Mouse (Mus musculus): Measurements from ENCODE around the gene Polr1a. TPM values are rescaled to one million over a fixed set of nuclear protein-coding genes. Genes with fewer than 3 reads are reported as not detected.

Gene Polr1a
- polyA plus RNA-seq, 1 experiment from 2014 or later: 35.1 TPM

- Histone ChIP-seq H3K27ac (no peak overlapping the region), H3K27me3 (no peaks in the 10 kb centered on the region), H3K4me2 (no peak overlapping the region), H3K9me3 (no peaks in the 10 kb centered on the region), H3K9ac (no peak overlapping the region), H3K4me1 (peaks cover 24% of the 10 kb centered on the region), H3K36me3 (no peaks in the 10 kb centered on the region), H3K4me3 (no peak overlapping the region)
- ATAC-seq (ENCODE audit: borderline replicate concordance, extremely low read depth, low FRiP score, low TSS enrichment): no peak
- 69% methylated on average over 7 of the region's 7 CpGs for WGBS
These were observed 78.8 kb downstream of the Polr1a start for GRCm38 (mm10) chr6:71987546-71988248.

DNA sequence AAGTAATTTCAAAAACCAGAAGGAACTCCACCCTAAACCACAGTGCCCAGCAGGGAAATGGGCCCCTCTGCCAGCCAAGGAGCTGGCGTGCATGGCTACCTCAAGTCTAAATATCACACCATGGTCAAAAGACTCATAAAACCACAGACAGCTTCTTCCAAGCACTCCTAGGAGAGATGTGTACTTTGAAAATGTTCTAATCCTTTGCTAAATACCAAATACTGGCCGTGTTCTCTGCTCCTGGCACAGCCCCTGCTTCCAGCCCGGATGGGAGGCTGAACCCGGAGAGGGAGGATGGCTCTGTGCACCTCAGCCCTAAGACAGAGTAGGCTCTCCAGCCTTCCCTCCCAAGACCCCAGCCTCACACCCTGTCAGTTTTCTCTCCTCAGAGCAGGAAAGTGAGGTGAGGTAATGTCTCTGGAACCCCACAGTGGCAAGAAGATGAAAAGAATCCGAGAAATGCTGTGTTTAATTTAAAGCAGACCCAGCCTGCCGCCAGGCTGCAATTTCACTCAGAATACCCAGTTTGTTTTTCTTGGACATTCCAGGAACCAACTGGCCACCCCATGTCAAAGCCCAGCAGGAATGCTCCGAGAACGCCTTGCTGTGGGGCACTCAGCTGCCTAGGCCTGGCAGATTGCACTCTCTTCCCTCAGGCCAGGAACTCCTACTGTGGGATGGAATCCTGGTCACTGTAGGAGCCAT lies 80.9 kb downstream of the Polr1a start:
- peaks cover 24% of the 10 kb centered on the region for H3K4me1 ChIP-seq
- ATAC-seq (ENCODE audit: borderline replicate concordance, extremely low read depth, low FRiP score, low TSS enrichment): peak; percentile 55; the same call in 1 of the 2 replicates
- no peaks in the 10 kb centered on the region for H3K27me3 ChIP-seq
- H3K27ac ChIP-seq: peak overlapping the region; percentile 65
- H3K4me3 ChIP-seq: no peak overlapping the region
- WGBS: 16% methylated on average over 8 of the region's 8 CpGs
- no peaks in the 10 kb centered on the region for H3K9me3 ChIP-seq
- no peak overlapping the region for H3K9ac ChIP-seq
- no peak overlapping the region for H3K4me2 ChIP-seq
- H3K36me3 ChIP-seq: no peaks in the 10 kb centered on the region

- H3K27ac ChIP-seq: peak overlapping the region; percentile 65
- no peak overlapping the region for H3K4me2 ChIP-seq
- 63% methylated on average over 8 of the region's 8 CpGs for WGBS
- H3K4me1 ChIP-seq: peaks cover 24% of the 10 kb centered on the region
- no peaks in the 10 kb centered on the region for H3K9me3 ChIP-seq
- ATAC-seq (ENCODE audit: borderline replicate concordance, extremely low read depth, low FRiP score, low TSS enrichment): no peak
- no peaks in the 10 kb centered on the region for H3K27me3 ChIP-seq
- no peak overlapping the region for H3K4me3 ChIP-seq
- H3K9ac ChIP-seq: no peak overlapping the region
- H3K36me3 ChIP-seq: no peaks in the 10 kb centered on the region
These were observed 81.6 kb downstream of the Polr1a start for GRCm38 (mm10) chr6:71990371-71990837.

GRCm38 (mm10) chr6:71991190-71991932 lies 82.5 kb downstream of the Polr1a start:
- WGBS: 59% methylated on average over 8 of the region's 8 CpGs
- H3K4me3 ChIP-seq: no peak overlapping the region
- H3K27me3 ChIP-seq: no peaks in the 10 kb centered on the region
- H3K4me1 ChIP-seq: peaks cover 24% of the 10 kb centered on the region
- no peak; the same call in 1 of the 2 replicates for ATAC-seq (ENCODE audit: borderline replicate concordance, extremely low read depth, low FRiP score, low TSS enrichment)
- H3K4me2 ChIP-seq: no peak overlapping the region
- H3K9ac ChIP-seq: no peak overlapping the region
- H3K36me3 ChIP-seq: no peaks in the 10 kb centered on the region
- peak overlapping the region; percentile 11; the same call in 1 of the 2 replicates for H3K27ac ChIP-seq
- no peaks in the 10 kb centered on the region for H3K9me3 ChIP-seq

DNA sequence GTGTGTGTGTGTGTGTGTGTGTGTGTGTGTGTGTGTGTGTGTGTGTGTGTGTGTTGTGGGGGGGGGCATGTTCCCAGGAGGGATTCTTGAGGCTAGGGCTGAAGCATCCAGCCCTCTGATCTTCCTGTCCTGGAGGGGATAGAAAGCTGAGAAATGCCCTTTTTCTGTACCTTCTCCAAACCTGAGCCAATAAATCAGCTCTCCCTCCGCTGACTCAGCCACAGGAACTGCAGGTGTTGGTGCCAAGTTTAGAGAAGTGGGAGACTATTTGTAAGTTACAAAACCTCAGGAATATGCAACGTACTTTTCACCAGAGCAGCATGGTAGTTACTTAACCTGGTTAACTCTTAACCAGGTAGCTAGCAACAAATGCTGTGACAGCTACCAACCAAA lies 83.1 kb downstream of the Polr1a start:
- ATAC-seq (ENCODE audit: borderline replicate concordance, extremely low read depth, low FRiP score, low TSS enrichment): no peak
- 44% methylated on average over 2 of the region's 2 CpGs for WGBS

DNA sequence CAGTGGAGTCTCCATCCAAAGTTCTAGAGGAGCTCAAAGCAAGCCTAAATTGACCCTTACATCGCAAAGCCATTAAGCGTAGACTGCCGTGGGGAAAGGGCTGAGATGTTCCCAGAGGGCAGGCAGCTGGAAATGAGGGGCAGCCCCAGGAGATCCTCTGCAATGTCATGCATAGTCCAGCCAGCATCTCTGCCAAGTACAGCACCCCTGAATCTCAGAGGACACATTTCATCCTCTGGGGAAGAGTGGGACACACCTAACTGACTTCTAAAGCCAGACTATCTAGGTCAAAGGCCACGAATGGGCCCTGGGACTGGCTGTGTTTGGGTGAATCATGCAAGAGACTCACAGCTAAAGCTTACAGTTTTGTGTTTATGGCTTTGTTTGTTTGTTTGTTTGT lies 85.2 kb downstream of the Polr1a start:
- no peak for ATAC-seq (ENCODE audit: borderline replicate concordance, extremely low read depth, low FRiP score, low TSS enrichment)
- Histone ChIP-seq H3K4me2 (no peak overlapping the region), H3K27ac (no peak overlapping the region), H3K9me3 (no peaks in the 10 kb centered on the region), H3K9ac (no peak overlapping the region), H3K4me1 (peaks cover 24% of the 10 kb centered on the region), H3K4me3 (no peak overlapping the region), H3K27me3 (no peaks in the 10 kb centered on the region), H3K36me3 (no peaks in the 10 kb centered on the region)
- 84% methylated on average over 4 of the region's 4 CpGs for WGBS

More for the DNA sequence above, 83.1 kb downstream of the Polr1a start:
- no peaks in the 10 kb centered on the region for H3K36me3 ChIP-seq
- H3K9me3 ChIP-seq: no peaks in the 10 kb centered on the region
- 0 out of 2 replicates have a peak overlapping the region, but pooled peaks have one; percentile 11 for H3K27ac ChIP-seq
- H3K4me3 ChIP-seq: no peak overlapping the region
- H3K4me1 ChIP-seq: peaks cover 24% of the 10 kb centered on the region
- no peak overlapping the region for H3K4me2 ChIP-seq
- no peaks in the 10 kb centered on the region for H3K27me3 ChIP-seq
- H3K9ac ChIP-seq: no peak overlapping the region

GRCm38 (mm10) chr6:71995081-71995480 lies 86.2 kb downstream of the Polr1a start:
- WGBS: 76% methylated on average over 3 of the region's 3 CpGs
- no peaks in the 10 kb centered on the region for H3K36me3 ChIP-seq
- peaks cover 16% of the 10 kb centered on the region for H3K4me1 ChIP-seq
- H3K27me3 ChIP-seq: no peaks in the 10 kb centered on the region
- ATAC-seq (ENCODE audit: borderline replicate concordance, extremely low read depth, low FRiP score, low TSS enrichment): no peak
- no peak overlapping the region for H3K9ac ChIP-seq
- no peak overlapping the region for H3K4me2 ChIP-seq
- no peak overlapping the region for H3K27ac ChIP-seq
- H3K4me3 ChIP-seq: no peak overlapping the region
- no peaks in the 10 kb centered on the region for H3K9me3 ChIP-seq

DNA sequence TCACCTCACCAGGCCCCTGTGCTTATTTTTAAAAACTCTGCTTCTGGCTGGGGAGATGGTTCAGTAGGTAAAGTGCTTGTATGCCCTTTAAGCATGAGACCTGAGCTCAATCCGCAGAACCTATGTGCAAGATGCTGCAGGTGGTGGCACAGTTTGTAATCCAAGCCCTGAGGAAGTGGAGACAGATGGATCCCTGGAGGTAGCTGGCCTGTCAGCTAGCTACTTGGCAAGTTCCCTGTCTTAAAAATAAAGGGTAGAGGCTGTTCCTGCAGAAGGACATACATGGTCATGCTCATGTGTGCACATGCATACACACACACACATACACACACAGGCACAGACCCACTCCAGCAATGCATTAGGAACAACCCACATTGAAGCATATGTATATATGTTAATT lies 88.4 kb downstream of the Polr1a start:
- Histone ChIP-seq H3K9me3 (no peaks in the 10 kb centered on the region), H3K4me3 (no peak overlapping the region), H3K27me3 (no peaks in the 10 kb centered on the region), H3K9ac (no peak overlapping the region), H3K36me3 (no peaks in the 10 kb centered on the region), H3K4me1 (no peaks in the 10 kb centered on the region), H3K4me2 (no peak overlapping the region), H3K27ac (no peak overlapping the region)
- 96% methylated on average over 1 of the region's 1 CpGs for WGBS
- ATAC-seq (ENCODE audit: borderline replicate concordance, extremely low read depth, low FRiP score, low TSS enrichment): no peak

DNA sequence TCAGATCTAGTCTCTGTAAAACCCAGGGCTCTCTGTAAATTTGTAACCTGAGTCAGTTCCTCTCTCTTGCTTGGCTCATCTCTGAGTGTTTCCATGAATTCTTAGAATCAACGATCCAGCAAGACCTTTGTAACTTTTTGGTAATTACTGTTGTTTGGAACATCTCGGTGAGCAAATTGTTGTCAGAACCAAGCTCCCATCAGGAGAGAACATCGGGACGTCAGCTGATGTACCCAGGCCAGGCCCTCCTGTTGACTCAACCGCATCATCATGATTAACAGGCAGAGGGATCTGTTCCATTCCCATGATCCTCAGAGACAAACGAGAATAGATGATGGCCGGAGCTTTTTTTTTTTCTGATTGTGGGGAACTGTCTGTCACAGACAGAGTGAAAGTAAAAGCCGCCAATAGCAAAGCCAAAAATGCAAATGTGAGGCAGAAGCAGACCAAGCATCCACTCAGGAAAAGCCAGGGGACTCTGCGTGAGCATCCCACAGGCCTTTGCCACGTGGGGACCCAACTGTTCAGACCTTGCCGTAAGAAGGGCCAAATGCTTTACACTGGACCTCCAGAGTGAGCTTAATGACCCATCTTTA lies 91.2 kb downstream of the Polr1a start:
- Histone ChIP-seq H3K9me3 (no peaks in the 10 kb centered on the region), H3K36me3 (no peaks in the 10 kb centered on the region), H3K27ac (no peak overlapping the region), H3K4me1 (no peaks in the 10 kb centered on the region), H3K9ac (no peak overlapping the region), H3K4me2 (no peak overlapping the region), H3K27me3 (no peaks in the 10 kb centered on the region), H3K4me3 (no peak overlapping the region)
- WGBS: 70% methylated on average over 11 of the region's 11 CpGs
- ATAC-seq (ENCODE audit: borderline replicate concordance, extremely low read depth, low FRiP score, low TSS enrichment): no peak

DNA sequence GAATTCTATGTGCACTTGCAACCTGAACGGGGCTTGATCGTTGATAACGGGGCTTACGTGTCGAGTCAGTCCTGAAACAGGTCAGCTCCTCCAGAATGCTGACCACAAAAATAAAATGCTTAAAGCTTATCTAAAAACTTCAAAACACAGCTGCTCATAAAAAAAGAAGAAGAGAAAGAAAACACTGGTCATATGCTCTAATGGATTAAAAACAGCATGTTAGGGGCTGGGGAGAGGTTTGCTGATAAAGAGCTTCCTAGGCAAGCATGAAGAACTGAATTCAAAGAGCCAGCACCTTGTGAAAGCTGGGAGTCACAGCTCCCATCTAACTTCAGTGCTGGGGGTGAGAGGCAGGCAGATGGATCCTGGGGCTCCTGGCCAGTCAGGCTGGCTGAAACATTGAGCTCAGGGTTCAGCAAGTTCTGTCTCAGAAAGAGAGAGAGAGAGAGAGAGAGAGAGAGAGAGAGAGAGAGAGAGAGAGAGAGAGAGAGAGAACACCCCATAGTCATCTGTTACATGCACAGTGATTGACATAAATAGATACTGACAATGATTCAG lies 92.4 kb downstream of the Polr1a start:
- Histone ChIP-seq H3K27me3 (no peaks in the 10 kb centered on the region), H3K9me3 (no peaks in the 10 kb centered on the region), H3K9ac (no peak overlapping the region), H3K4me2 (no peak overlapping the region), H3K27ac (no peak overlapping the region), H3K36me3 (no peaks in the 10 kb centered on the region), H3K4me1 (no peaks in the 10 kb centered on the region), H3K4me3 (no peak overlapping the region)
- WGBS: 69% methylated on average over 5 of the region's 5 CpGs
- no peak for ATAC-seq (ENCODE audit: borderline replicate concordance, extremely low read depth, low FRiP score, low TSS enrichment)

- ATAC-seq (ENCODE audit: borderline replicate concordance, extremely low read depth, low FRiP score, low TSS enrichment): no peak
- 66% methylated on average over 3 of the region's 3 CpGs for WGBS
These were observed 98.8 kb downstream of the Polr1a start for GRCm38 (mm10) chr6:72007411-72008212.

More at GRCm38 (mm10) chr6:72007411-72008212, 98.8 kb downstream of the Polr1a start:
- Histone ChIP-seq H3K27me3 (no peaks in the 10 kb centered on the region; the same call in 1 of the 2 replicates), H3K9ac (no peak overlapping the region), H3K4me3 (no peak overlapping the region), H3K27ac (no peak overlapping the region), H3K4me2 (no peak overlapping the region), H3K4me1 (no peaks in the 10 kb centered on the region), H3K36me3 (no peaks in the 10 kb centered on the region), H3K9me3 (no peaks in the 10 kb centered on the region)
